ENCODE assay signal across 1 mouse cellular context in the genomic region with DNA sequence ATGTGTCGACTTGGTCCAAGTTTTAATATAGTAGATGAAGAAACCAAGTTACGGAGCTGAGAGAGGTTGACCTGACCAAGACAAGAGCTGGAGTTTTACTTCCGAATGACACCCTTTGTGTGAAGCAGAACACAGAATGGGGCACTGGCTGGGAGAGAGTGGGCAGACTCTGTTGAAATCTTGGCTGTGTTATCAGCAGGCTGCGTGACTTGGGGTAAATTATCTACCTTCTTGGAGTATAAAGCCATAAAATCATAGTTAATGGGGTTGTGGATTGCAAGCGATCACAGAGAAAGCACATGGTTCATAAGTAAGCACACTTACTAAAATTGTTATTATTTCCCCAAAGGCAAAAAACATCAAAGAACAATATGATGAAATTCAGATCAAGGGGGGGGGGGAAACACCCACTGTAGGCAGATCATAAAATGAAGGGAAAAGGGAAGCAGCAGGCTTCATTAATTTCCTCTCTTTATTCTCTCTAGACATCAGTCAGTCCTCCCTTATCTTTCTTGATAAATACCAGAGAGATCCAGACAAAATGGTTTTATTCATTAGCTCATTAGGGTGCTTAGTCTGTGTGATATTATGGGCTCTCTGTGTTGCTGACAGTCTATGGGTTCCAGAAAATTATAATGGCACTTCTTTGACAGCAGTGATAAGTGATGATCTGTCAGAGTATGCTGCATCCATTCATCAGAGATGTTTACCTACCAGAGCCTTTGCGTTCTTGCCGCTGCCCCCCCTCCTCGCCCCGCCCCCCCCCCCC.
TF ChIP-seq lines count a peak whose summit lies in the region.

No protein-coding gene starts in this region.

TF ChIP-seq in CH12.LX, 34 proteins besides CTCF, POLR2A, EP300 and RAD21 (continued from another document):
- TF ChIP-seq ELF1 (IDR thresholded peaks at IDR 0.05; ENCODE audit: low read depth, low read length) (no peak), TBP (conservative IDR thresholded peaks at IDR 0.05; ENCODE audit: low read depth, low read length) (no peak), ETS1 (conservative IDR thresholded peaks at IDR 0.05; ENCODE audit: low read depth, low read length) (no peak)
